Mouse (Mus musculus) limb, embryonic 13.5 days (tissue): ENCODE measurements around the gene Dnajb12. TPM values are rescaled to one million over a fixed set of nuclear protein-coding genes. Genes with fewer than 3 reads are reported as not detected.
A peak's percentile ranks its signal among the peaks of the same experiment; 100 is the strongest.
"Not testable (repeated sequence)": the region's sequence is repeated elsewhere in the genome, so short reads cannot be mapped to it uniquely, and the experiment has no call there.

ENCODE experiments used
- ATAC-seq: fragments of 200-750 bp; cut with Nextera tagmentation; 2 replicates; pipeline ENCODE4 v1.8.0; 2017; ENCODE audit warnings: low read depth, moderate number of reproducible peaks, moderate TSS enrichment; ENCODE audit not compliant: low FRiP score
- H3K27ac ChIP-seq: fragments of 300-500 bp; sonication (generic); 2 replicates; pipeline ENCODE4 v1.5.1; 2015; ENCODE audit warnings: inconsistent platforms, mild to moderate bottlenecking, moderate library complexity
- H3K27me3 ChIP-seq: fragments of 300-500 bp; sonication (generic); 2 replicates; pipeline ENCODE4 v1.6.1; 2015; ENCODE audit warnings: mild to moderate bottlenecking, inconsistent platforms
- H3K36me3 ChIP-seq: fragments of 300-500 bp; sonication (generic); 2 replicates; pipeline ENCODE4 v1.6.1; 2015; ENCODE audit warnings: inconsistent platforms, mild to moderate bottlenecking, moderate library complexity
- H3K4me1 ChIP-seq: fragments of 300-500 bp; sonication (generic); 2 replicates; pipeline ENCODE4 v1.6.1; 2015; ENCODE audit warnings: inconsistent platforms
- H3K4me2 ChIP-seq: fragments of 300-500 bp; sonication (generic); replicated peaks from 2 replicates; pipeline ENCODE4 v1.6.1; 2015; ENCODE audit warnings: inconsistent platforms, mild to moderate bottlenecking, moderate library complexity
- H3K4me3 ChIP-seq: fragments of 300-500 bp; sonication (generic); 2 replicates; pipeline ENCODE4 v1.5.1; 2015; ENCODE audit warnings: moderate library complexity, mild to moderate bottlenecking, inconsistent platforms
- H3K9ac ChIP-seq: fragments of 300-500 bp; sonication (generic); 2 replicates; pipeline ENCODE4 v1.6.1; 2015; ENCODE audit warnings: mild to moderate bottlenecking, inconsistent platforms
- H3K9me3 ChIP-seq: fragments of 300-500 bp; sonication (generic); 2 replicates; pipeline ENCODE4 v1.6.1; 2016; ENCODE audit warnings: inconsistent platforms
- WGBS: fragments of 180-500 bp; shearing (Covaris S2); methylation state at CpG from one replicate; pipeline ENCODE4 v1.1.7; 2015; 5-methylcytosine and 5-hydroxymethylcytosine counted together
- polyA plus RNA-seq: library from polyadenylated mRNA; unstranded; fragments of >200 nt; fragmentation: Nextera tagmentation; extraction: Ambion mirVana; gene quantifications from 2 replicates; pipeline ENCODE4 v1.2.1, GENCODE M21; 2015

Dnajb12 gene
- polyA plus RNA-seq, 1 experiment from 2014 or later: 19.3 TPM

DNA sequence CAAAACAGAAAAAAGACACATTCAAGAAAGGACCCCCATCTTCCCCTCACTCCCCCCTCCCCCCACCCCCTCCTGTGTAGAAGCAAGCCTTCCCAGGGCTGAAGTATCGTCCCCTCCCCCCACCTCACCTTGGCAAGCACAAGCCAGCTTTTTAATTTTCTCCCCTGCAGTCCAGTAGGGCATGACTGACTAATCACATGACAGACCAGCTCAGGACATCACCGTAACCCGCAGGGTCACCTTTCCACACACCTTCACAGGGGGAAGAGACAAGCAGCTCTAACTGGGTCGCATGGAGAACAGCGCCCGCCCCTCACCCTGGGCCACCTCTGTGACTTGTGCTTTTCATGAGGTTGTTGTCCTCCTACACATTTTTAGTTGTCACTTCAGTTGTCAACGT is 30.0 kb upstream of the Dnajb12 start:
- Histone ChIP-seq H3K4me3 (no peak overlapping the region), H3K36me3 (peaks cover 11% of the 10 kb centered on the region; the same call in 1 of the 2 replicates), H3K27me3 (no peaks in the 10 kb centered on the region), H3K4me1 (peaks cover 27% of the 10 kb centered on the region), H3K9ac (no peak overlapping the region), H3K27ac (no peak overlapping the region), H3K4me2 (no peak overlapping the region), H3K9me3 (no peaks in the 10 kb centered on the region)
- no peak for ATAC-seq
- WGBS: 80% methylated on average over 7 of the region's 7 CpGs

DNA sequence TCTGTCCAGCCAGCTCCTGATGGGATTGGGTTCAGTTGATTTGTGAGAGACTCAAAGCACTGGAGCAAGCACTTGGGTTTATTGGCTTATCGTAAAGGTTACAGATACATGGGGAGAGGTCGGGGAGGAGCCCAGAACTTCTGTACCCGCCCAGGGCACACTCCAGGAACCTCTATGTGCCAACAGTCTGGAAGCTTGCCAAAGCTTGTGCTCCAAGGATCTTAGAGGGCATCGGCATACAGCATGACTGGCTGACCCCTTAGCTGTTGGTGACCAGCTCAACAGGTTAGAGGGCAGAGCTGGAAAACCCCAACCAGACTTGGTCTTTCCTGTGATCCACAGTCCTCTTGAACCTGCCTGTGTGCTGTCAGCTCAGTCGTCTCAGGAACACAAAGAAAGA is 22.2 kb upstream of the Dnajb12 start:
- 76% methylated on average over 5 of the region's 5 CpGs for WGBS
- H3K27ac ChIP-seq: no peak overlapping the region
- no peak overlapping the region for H3K4me3 ChIP-seq
- H3K9me3 ChIP-seq: no peaks in the 10 kb centered on the region
- no peaks in the 10 kb centered on the region for H3K27me3 ChIP-seq
- H3K4me2 ChIP-seq: no peak overlapping the region
- no peak for ATAC-seq
- H3K9ac ChIP-seq: no peak overlapping the region
- peaks cover 12% of the 10 kb centered on the region for H3K4me1 ChIP-seq
- no peaks in the 10 kb centered on the region for H3K36me3 ChIP-seq

DNA sequence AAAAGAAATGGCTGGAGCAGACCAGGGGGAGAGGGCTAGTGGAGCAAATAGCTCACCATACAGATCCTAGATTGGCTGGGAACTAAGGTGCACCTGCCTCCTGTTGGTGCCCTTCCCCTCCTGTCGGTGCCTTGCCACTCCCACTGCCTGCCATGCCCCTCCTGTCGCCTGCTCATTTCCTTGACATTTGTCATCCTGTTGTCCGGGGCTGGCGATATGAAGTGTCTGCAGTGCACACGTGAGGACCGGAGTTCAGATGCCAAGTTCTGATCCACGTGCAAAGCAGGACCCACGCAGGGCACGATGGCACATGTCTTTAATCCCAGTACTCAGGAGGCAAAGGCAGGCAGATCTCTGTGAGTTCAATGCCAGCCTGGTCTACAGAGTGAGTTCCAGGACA is 18.7 kb upstream of the Dnajb12 start:
- 80% methylated on average over 9 of the region's 9 CpGs for WGBS
- H3K4me3 ChIP-seq: no peak overlapping the region
- H3K9ac ChIP-seq: no peak overlapping the region
- H3K36me3 ChIP-seq: peaks cover 22% of the 10 kb centered on the region
- no peaks in the 10 kb centered on the region for H3K27me3 ChIP-seq
- H3K9me3 ChIP-seq: no peaks in the 10 kb centered on the region
- peaks cover 21% of the 10 kb centered on the region for H3K4me1 ChIP-seq
- H3K4me2 ChIP-seq: no peak overlapping the region
- no peak for ATAC-seq
- no peak overlapping the region for H3K27ac ChIP-seq

DNA sequence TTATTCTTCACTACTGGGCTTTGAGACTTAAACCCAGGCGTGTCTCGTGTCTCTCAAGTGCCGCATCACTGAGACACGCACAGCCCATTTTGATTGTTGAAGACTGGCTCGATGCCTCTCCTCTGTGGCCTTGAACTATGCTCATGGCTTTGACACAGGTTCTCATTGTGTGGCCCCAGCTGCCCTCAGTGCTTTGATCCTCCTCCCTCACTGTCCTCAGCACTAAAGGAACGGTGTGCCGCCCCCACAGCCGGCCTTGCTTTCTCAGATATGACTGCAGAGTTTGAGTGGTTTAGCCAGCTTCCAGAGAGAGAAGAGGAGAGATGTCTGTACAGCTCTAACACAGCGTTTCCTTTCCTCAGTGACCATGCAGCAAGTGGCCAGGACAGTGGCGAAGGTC is 18.2 kb upstream of the Dnajb12 start:
- WGBS: 90% methylated on average over 10 of the region's 10 CpGs
- Histone ChIP-seq H3K9ac (no peak overlapping the region), H3K4me1 (peaks cover 21% of the 10 kb centered on the region), H3K36me3 (peaks cover 22% of the 10 kb centered on the region), H3K4me3 (no peak overlapping the region), H3K27me3 (no peaks in the 10 kb centered on the region), H3K4me2 (no peak overlapping the region), H3K9me3 (no peaks in the 10 kb centered on the region), H3K27ac (no peak overlapping the region)
- ATAC-seq: no peak

DNA sequence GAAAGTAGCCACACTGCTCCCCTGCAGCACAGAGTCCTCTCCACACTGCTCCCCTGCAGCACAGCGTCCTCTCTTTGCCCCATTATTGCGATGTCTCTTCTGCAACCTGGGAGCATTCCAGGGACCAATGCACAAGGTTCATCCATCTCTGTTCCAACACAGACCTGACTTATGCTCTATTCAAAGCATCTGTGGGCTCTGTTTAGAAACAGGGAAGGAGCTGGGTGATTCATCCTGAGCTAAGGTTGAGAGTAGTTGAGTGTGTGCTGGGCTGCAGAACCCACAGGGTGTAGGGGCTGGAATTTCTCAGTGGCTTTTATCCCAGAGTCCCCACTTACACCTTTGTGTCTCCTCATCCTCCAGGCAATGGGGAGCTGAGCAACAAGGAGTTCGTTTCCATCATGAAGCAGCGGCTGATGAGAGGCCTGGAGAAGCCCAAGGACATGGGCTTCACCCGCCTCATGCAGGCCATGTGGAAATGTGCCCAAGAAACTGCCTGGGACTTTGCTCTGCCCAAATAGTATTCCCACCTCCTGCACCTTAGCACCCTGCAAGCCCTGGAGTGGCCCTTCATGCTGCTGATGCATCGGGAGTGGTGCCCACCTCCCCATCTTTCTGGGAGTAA is 16.4 kb upstream of the Dnajb12 start:
- Histone ChIP-seq H3K4me3 (no peak overlapping the region), H3K36me3 (peaks cover 26% of the 10 kb centered on the region), H3K9me3 (no peaks in the 10 kb centered on the region), H3K4me1 (peaks cover 21% of the 10 kb centered on the region), H3K27ac (no peak overlapping the region), H3K9ac (peak overlapping the region; percentile 31), H3K27me3 (no peaks in the 10 kb centered on the region), H3K4me2 (no peak overlapping the region)
- WGBS: 87% methylated on average over 6 of the region's 6 CpGs
- ATAC-seq: no peak

DNA sequence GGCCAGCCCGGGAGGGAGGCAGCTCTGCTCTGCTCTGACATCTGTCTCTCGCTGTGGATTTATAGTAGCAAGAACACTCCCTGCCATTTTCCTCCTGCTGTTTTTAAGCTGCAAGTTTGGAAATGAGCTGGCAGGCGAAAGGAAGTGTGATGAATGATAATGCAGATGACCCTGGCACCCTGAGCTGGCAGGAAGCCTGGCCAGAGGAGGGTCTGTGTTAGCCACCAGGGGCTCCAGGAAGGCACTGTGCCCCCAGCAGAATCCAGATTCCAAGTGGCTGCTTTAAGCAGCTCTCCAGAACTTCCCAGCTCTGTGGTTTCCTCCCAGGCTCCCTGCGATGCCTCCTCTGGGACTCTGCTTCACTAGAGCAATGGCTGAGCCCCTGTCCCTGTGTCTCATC is 15.7 kb upstream of the Dnajb12 start:
- no peaks in the 10 kb centered on the region for H3K9me3 ChIP-seq
- no peak overlapping the region for H3K4me2 ChIP-seq
- H3K36me3 ChIP-seq: peaks cover 26% of the 10 kb centered on the region
- no peak overlapping the region for H3K27ac ChIP-seq
- H3K4me1 ChIP-seq: peaks cover 20% of the 10 kb centered on the region
- 28% methylated on average over 4 of the region's 4 CpGs for WGBS
- no peak overlapping the region for H3K4me3 ChIP-seq
- no peak for ATAC-seq
- peak overlapping the region; percentile 31 for H3K9ac ChIP-seq
- H3K27me3 ChIP-seq: no peaks in the 10 kb centered on the region

DNA sequence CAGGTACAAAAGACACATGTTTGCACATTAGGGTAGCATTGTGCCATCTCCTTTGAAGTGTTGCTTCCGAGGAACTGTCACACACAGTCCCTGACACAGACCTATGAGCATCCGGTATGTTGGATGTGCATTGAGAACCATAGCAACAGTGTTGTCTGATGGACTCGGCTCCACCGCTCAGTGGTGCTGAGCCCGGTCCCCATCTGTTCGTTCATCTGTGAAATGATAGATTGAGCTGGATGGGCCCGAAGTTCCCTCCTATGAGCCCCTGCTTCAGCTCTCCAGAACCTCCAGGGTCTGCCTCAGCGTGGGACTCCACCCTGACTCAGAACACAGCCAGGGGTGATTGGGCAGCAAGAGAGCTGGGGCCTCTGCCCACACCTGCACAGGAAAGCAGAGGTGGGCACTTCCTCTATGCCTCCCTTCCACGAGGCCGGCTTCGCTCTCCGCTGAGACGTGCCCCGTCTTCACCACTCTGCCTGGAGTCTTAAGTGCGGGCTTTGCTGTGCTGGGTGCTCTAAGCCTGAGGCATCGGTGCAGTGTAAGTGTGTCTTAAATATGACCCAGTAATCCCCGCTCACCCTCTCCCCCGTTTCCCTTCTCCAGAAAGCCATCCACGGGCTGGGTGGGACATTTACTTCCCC is 15.0 kb upstream of the Dnajb12 start:
- Histone ChIP-seq H3K4me3 (no peak overlapping the region), H3K4me2 (no peak overlapping the region), H3K27me3 (no peaks in the 10 kb centered on the region), H3K4me1 (peaks cover 13% of the 10 kb centered on the region), H3K9ac (no peak overlapping the region), H3K27ac (no peak overlapping the region), H3K36me3 (peaks cover 26% of the 10 kb centered on the region), H3K9me3 (no peaks in the 10 kb centered on the region)
- 80% methylated on average over 19 of the region's 19 CpGs for WGBS
- ATAC-seq: 0 out of 2 replicates have a peak, but pooled peaks have one; percentile 21

DNA sequence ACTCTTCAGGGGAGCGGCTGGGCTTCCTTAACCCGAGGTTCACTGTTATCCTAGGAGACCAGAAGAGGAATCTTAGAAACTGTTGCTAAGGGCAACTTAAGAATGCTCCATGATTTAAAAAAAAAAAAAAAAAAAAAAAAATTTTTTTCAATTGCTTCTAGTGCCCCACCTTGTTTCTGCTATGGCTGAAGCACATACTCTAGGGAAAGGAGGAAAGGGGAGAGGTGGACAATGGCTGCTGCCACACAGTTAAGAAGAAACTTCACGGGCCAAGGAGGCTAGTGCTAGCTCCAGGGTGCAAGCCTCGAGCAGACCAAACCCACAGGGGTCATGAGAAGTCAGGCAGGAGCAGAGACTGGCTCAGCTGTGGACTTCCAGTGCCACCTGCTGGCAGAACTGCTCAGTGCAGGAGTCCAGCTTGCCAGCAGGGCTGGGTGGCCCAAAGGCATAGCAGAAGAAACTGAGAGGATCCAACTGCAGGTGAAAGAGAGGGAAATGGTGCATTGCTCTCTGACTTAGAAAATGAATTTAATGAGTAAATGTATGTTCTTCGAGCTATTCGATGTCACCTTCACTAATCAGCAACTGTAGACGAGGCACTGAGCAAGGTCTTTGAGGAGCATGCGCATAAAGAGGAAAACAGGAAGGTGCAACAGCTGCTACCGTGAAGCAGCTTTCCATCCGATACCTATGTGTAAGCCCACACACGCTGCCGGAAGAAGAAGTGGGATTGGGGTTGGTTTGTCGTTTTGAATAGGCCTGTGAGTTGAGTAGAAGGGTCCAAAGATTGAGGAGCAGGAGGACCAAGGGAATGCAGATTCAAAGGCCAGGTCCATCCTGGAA is 14.3 kb upstream of the Dnajb12 start:
- Histone ChIP-seq H3K9me3 (no peaks in the 10 kb centered on the region), H3K4me3 (no peak overlapping the region), H3K36me3 (peaks cover 26% of the 10 kb centered on the region), H3K27ac (no peak overlapping the region), H3K4me2 (no peak overlapping the region), H3K4me1 (peaks cover 10% of the 10 kb centered on the region; the same call in 1 of the 2 replicates), H3K27me3 (no peaks in the 10 kb centered on the region), H3K9ac (no peak overlapping the region)
- 37% methylated on average over 13 of the region's 13 CpGs for WGBS
- peak; percentile 76 for ATAC-seq

DNA sequence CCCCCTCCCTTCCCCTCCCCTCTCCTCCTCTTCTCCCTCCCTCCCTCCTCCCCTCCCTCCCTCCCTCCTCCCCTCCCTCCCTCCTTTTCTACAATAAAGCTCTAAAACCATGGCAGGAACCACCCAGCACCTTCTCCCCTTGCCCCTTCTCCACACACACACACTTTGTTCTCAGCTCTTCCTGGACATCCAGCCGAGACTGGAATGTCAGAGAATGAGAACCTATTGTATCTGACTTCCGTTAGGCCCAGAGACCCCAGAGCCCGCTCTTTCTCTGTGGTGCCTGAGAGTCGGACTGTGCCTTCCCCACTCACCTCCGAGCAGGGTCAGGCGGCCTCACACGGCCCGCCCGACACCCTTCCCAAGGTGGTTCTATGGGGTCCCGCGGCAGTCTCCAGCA is 11.1 kb upstream of the Dnajb12 start:
- no peak for ATAC-seq
- H3K27ac ChIP-seq: no peak overlapping the region
- peaks cover 19% of the 10 kb centered on the region for H3K36me3 ChIP-seq
- 52% methylated on average over 11 of the region's 11 CpGs for WGBS
- H3K27me3 ChIP-seq: no peaks in the 10 kb centered on the region
- H3K9ac ChIP-seq: no peak overlapping the region
- H3K9me3 ChIP-seq: 0 out of 2 replicates have a peak, but pooled peaks cover 4% of the 10 kb centered on the region
- H3K4me1 ChIP-seq: peaks cover 10% of the 10 kb centered on the region; the same call in 1 of the 2 replicates
- H3K4me3 ChIP-seq: no peak overlapping the region
- H3K4me2 ChIP-seq: no peak overlapping the region

DNA sequence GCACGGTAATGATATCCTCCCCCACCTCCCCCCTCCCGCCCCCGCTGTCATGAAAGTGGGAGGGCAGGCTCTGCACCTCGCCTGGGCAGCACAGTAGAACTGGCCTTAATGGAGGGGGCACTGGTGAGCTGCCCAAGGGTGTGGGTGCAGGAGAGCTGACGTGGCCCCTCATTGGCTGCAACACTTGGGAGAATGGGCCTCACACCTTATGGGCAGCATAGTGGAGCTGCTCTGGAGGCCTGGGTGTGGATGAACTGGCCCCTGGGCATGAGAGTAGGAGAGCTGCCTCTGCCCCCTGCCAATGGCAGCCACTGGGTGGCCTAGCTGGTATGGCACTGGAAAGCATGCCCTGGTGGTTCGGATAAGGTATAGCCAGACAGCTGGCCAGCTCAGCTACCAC is 9.3 kb upstream of the Dnajb12 start:
- ATAC-seq: 0 out of 2 replicates have a peak, but pooled peaks have one; percentile 19
- Histone ChIP-seq H3K9me3 (0 out of 2 replicates have a peak, but pooled peaks cover 4% of the 10 kb centered on the region), H3K9ac (no peak overlapping the region), H3K4me1 (no peaks in the 10 kb centered on the region), H3K27me3 (no peaks in the 10 kb centered on the region), H3K4me3 (no peak overlapping the region), H3K4me2 (no peak overlapping the region), H3K27ac (no peak overlapping the region), H3K36me3 (peaks cover 4% of the 10 kb centered on the region; the same call in 1 of the 2 replicates)
- 85% methylated on average over 6 of the region's 6 CpGs for WGBS

DNA sequence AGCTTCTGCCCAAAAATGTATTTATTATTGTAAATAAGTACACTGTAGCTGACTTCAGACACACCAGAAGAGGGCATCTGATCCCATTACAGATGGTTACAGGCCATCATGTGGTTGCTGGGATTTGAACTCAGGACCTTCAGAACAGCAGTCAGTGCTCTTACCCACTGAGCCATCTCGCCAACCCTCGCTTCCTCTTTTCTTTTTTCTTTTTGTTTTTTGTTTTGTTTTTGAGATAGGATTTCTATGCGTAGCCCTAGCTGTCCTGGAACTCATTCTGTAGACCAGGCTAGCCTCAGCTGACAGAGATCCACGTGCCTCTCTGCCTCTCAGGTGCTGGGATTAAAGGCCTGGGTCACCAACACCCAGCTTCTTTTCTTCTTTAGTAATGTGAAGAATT is 6.7 kb upstream of the Dnajb12 start:
- H3K27me3 ChIP-seq, H3K4me1 ChIP-seq, H3K4me2 ChIP-seq, H3K9me3 ChIP-seq, H3K36me3 ChIP-seq, ATAC-seq, H3K27ac ChIP-seq, H3K9ac ChIP-seq, H3K4me3 ChIP-seq: not testable (repeated sequence)
- WGBS: 88% methylated on average over 4 of the region's 4 CpGs

DNA sequence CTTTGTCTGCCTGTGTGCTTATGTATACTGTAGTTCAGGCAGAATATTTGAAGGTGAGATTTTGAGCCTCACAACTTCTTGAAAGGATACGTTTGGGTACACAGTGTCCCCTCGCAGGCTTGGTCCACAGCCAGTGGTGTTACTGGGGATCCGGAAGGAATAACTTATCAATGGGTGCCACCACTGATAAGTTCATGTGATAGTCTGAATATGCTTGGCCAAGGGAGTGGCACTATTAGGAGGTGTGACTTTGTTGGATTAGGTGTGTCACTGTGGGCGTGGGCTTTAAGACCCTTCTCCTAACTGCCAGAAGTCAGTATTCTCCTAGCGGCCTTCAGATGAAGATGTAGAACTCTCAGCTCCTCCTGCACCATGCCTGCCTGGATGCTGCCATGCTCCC is 6.2 kb upstream of the Dnajb12 start:
- Histone ChIP-seq H3K4me2 (no peak overlapping the region), H3K4me1 (no peaks in the 10 kb centered on the region), H3K27ac (no peak overlapping the region), H3K36me3 (no peaks in the 10 kb centered on the region), H3K9ac (no peak overlapping the region), H3K27me3 (no peaks in the 10 kb centered on the region), H3K4me3 (no peak overlapping the region), H3K9me3 (0 out of 2 replicates have a peak, but pooled peaks cover 4% of the 10 kb centered on the region)
- WGBS: 89% methylated on average over 5 of the region's 5 CpGs
- no peak for ATAC-seq
